Mouse (Mus musculus): ENCODE data around the gene 5830411N06Rik. TPM values are rescaled to one million over a fixed set of nuclear protein-coding genes. Genes with fewer than 3 reads are reported as not detected.

The 5830411N06Rik gene
- total RNA-seq (2023) = 0.32 TPM

GRCm38 (mm10) chr7:140247216-140247615, at the start of gene 5830411N06Rik:
Gene 5830411N06Rik (plus strand): TSS chr7:140247284.

GRCm38 (mm10) chr7:140205864-140206263, 41.2 kb upstream of the 5830411N06Rik start, which contains the start of gene Olfr524:
Gene Olfr524 (minus strand): TSS chr7:140205964.

DNA sequence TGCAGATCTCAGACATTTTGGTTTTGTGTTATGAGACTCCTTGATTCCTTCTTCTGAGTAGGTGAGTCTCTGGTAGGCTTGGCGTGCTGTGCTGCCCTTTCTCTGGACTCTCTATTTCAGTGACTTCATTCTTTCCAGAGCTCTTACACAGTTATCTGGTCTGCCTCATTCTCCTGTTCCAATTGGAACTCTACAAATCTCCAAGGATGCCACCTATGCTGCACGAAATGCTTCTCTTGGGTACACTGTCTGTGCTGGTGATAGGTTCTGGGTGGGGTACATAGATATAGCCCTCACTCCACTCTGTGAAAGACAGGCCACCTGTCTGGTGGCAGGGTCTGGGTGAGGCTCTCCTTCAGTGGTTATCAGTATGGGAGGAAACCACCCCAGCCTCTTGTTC, 29.1 kb upstream of the 5830411N06Rik start, which contains the start of gene Cd163l1:
TSS of gene Cd163l1 (plus strand) at position 301 of the 400 bp plus-strand sequence.

GRCm38 (mm10) chr7:140320558-140320957, 73.5 kb downstream of the 5830411N06Rik start, which contains the start of gene Olfr525:
Gene Olfr525 (plus strand): TSS chr7:140320858.

DNA sequence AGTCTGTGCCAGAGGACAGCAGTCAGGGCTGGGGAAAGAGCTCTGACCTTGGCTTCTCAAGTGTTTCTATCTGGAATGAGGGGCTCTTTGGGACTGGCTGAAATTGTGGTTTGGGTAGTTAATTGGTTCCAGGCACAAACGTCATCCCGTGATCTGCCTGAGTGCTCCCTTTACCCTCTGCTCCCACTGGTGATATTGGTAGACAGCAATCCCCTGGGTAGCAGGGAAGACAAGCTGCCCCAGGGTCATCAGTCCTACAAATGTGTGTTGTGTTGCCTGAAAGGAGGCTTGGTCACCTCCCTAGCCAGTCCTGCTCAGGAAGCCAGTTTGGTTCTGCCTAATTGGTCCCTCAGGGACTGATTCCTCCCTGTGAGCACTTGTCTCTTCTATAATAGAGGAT, 86.6 kb downstream of the 5830411N06Rik start, which contains the start of gene Olfr527:
TSS of gene Olfr527 (plus strand) at position 301 of the 400 bp plus-strand sequence.

Other genes with a start within 250 kb of the 5830411N06Rik start
- gene Zfp511, start 210.9 kb upstream of the 5830411N06Rik start, total RNA-seq (2023) = 36.5 TPM
- 24.5 TPM for gene Tubgcp2, start 210.6 kb upstream of the 5830411N06Rik start, total RNA-seq (2023)
- not detected for gene Msx3, start 198.2 kb upstream of the 5830411N06Rik start, total RNA-seq (2023)
- gene Caly, start 164.7 kb upstream of the 5830411N06Rik start, total RNA-seq (2023) = not detected
- gene Prap1, start 153.9 kb upstream of the 5830411N06Rik start, total RNA-seq (2023) = not detected
- 8.1 TPM for gene Fuom, start 144.8 kb upstream of the 5830411N06Rik start, total RNA-seq (2023)
- gene Paox, start 131.5 kb upstream of the 5830411N06Rik start, total RNA-seq (2023) = 6.0 TPM
- gene Echs1, start 130.8 kb upstream of the 5830411N06Rik start, total RNA-seq (2023) = 32.8 TPM
- gene Mtg1, start 109.7 kb upstream of the 5830411N06Rik start, total RNA-seq (2023) = 11.8 TPM
- not detected for gene Sprn, start 92.4 kb upstream of the 5830411N06Rik start, total RNA-seq (2023)
- not detected for gene Olfr522, start 82.5 kb upstream of the 5830411N06Rik start, total RNA-seq (2023)
- not detected for gene Olfr523, start 74.1 kb upstream of the 5830411N06Rik start, total RNA-seq (2023)
- not detected for gene Olfr524, start 41.3 kb upstream of the 5830411N06Rik start, total RNA-seq (2023)
- gene Cd163l1, start 29.0 kb upstream of the 5830411N06Rik start, total RNA-seq (2023) = not detected
- gene Olfr525, start 73.6 kb downstream of the 5830411N06Rik start, total RNA-seq (2023) = not detected
- gene Olfr527, start 86.7 kb downstream of the 5830411N06Rik start, total RNA-seq (2023) = not detected
- not detected for gene Olfr60, start 114.4 kb downstream of the 5830411N06Rik start, total RNA-seq (2023)
- not detected for gene Olfr530, start 129.0 kb downstream of the 5830411N06Rik start, total RNA-seq (2023)
- gene Olfr531, start 155.6 kb downstream of the 5830411N06Rik start, total RNA-seq (2023) = not detected
- not detected for gene Olfr532, start 174.4 kb downstream of the 5830411N06Rik start, total RNA-seq (2023)
- not detected for gene Olfr533, start 216.1 kb downstream of the 5830411N06Rik start, total RNA-seq (2023)
- gene Olfr535, start 236.9 kb downstream of the 5830411N06Rik start, total RNA-seq (2023) = not detected

Data from CD4-positive naive resting alpha-beta T cell, adult 76 days (primary cell).